Mouse (Mus musculus) megakaryocyte, adult 5-6 weeks (primary cell): ENCODE measurements around the gene Sec61b. TPM values are rescaled to one million over a fixed set of nuclear protein-coding genes. Genes with fewer than 3 reads are reported as not detected.

Experiments used
- ATAC-seq: 2 replicates; pipeline ENCODE4 v1.8.0; 2016; ENCODE audit warnings: mild to moderate bottlenecking, inconsistent platforms; ENCODE audit not compliant: poor library complexity, severe bottlenecking
- total RNA-seq, 2 experiments: library from RNA; stranded (forward) in 1 of 2; stranded (reverse) in 1 of 2; fragments of 153-499, 151-499 nt in 1 of 2; fragments of 221-1000, 200-1000 nt in 1 of 2; gene quantifications; 2 replicates each; pipeline versions ENCODE4 v1.2.3 to v1.2.4; 2015 to 2017

Sec61b gene
- total RNA-seq (2015) (382 and 449 TPM in 2 replicates), total RNA-seq (2017) (285 and 302 TPM in 2 replicates)

DNA sequence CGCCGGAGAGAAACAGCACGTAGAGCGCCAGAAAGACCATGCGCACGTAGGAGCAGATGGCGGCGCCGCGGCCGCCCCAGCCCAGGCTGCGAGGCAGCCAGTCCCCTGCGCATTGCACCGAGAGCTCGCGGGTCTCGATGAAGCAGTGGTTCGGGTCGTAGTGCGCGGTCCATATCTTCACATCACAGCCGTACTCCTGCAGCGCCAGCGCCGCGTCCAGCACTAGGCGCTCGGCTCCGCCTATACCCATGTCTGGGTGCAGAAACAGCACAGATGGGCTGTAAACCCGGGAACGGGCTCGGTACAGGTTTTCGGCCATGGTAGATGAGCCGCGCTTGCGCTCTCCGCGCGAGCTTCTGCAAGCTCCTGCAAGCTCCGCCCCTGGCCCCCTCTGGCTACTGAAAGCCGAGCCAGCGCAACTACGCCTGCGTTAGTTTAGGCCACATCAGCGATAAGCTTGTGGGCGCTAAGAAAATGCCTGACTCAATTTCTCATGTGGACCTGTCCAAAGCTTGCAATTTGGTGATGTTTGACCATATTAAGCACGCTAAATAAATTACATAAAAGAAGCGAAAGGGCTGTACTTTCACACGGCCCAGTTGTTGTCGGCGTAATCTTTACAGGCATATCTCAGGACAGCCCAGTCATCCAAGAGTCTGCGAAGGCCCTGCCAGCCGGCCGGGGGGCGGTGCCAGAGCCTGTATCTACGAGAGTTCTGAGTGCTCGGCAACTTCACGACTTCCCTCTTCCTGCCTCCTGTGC lies at the start of gene Sec61b, which contains the start of gene Alg2:
TSS of gene Sec61b (plus strand) at position 691 of the 762 bp plus-strand sequence.
TSS of gene Alg2 (minus strand) at position 366 of the 762 bp plus-strand sequence.
- ATAC-seq, result peak; percentile 91

- no peak for ATAC-seq
These were observed 49.1 kb upstream of the Sec61b start for GRCm38 (mm10) chr4:47425247-47425830.

GRCm38 (mm10) chr4:47427606-47428005 lies 46.9 kb upstream of the Sec61b start:
- ATAC-seq, result no peak

DNA sequence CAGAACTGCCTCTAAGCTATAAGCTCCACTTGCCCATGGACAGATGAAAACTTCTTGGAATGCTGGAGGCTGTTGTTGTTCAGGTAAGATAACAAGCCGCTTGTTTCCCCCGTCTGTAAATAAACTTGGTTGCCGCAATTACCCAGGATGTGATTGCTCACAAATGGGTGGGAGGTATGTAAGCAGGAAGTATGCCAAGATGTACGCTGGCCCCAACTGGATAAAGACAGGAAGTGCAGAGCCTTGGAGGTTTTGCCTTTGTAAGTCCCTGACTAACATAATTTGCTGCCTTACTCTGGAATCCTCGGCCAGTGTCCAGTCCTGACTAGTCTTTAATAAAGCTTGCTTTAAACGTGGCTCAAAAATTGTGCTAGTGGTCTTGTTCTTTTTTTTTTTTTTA lies 43.9 kb upstream of the Sec61b start:
- peak; percentile 60 for ATAC-seq

DNA sequence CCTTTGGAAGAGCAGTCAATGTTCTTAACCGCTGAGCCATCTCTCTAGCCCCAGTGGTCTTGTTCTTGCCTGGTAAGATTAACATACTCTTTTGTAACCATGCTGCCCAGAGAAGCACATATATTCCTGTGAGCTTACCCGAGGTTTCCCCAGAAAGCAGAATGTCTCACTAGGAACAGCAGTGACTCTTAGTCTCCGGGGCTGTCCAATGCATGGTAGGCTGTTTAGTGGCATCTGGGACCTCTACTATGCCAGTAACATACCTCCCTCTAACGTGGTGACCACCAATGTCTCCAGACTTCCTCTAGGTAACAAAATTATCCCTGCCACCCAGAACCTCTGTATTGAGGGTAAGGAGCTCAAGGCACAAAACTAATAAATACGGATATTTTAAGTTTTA lies 43.4 kb upstream of the Sec61b start:
- ATAC-seq, result no peak

- ATAC-seq, result no peak
These were observed 41.7 kb upstream of the Sec61b start for GRCm38 (mm10) chr4:47432766-47433165.

DNA sequence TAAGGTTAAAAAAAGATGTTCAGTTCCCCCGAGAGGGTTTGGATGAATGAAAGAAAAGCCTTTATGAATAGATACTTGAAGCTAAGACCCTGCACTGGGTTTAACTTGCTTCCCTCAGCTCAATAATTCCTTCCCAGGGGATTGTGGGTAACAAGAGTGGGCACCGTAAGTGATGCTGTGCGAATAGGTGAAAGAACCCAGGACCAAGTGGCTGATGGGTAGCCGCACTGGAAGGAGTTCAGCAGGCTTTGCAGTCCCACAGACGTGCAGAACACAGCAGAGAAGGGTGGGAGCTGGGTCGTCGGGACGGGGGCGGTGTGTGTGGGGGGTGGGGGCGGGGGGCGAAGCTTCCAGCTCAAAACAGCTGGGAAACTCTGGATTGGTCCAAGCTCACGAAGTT lies 39.3 kb upstream of the Sec61b start:
- ATAC-seq, result no peak

- no peak for ATAC-seq
These were observed 38.7 kb upstream of the Sec61b start for GRCm38 (mm10) chr4:47435566-47436360.

- ATAC-seq, result peak; percentile 98
These were observed 36.8 kb upstream of the Sec61b start for GRCm38 (mm10) chr4:47437365-47438340.

DNA sequence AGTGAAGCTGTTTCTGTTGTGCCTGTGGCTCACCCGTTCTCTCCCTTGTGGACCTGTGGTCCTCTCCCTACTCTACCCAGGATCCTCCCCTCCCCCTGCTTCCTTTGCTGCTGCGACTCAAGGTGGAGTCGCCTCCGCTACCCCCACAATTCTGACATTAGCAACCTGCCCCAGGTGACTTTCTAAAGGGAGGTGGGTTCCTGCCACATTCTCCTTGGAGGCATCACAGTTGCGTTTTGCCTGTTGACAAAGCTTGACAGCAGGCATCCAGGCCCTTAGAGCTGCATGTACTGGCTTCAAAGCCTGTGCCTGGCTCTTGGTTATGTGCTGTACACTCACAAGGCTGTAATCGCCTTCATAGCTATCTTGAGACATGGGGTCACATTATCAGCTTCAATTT lies 35.5 kb upstream of the Sec61b start:
- ATAC-seq, result no peak

GRCm38 (mm10) chr4:47440951-47441350 lies 33.5 kb upstream of the Sec61b start:
- ATAC-seq, result no peak

DNA sequence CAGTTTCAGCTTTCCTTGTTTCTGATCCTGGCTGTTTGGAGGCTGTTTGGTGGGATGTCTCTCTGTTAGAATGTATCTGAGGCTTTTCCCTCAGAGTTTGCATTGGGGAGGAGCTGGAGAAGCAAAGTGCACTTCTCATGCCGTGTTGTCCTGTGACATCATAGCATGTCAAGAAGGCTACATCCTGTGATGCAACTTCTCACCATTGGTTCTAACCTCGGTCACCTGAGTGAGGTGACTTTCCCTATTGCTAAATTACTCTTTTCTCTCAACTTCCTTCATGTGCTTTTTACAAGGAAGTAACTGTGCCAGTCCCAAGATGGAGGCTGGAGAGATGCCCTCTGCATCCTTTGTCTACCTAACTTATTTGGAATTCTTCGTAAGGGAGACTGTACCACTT lies 25.9 kb upstream of the Sec61b start:
- ATAC-seq, result peak; percentile 89

DNA sequence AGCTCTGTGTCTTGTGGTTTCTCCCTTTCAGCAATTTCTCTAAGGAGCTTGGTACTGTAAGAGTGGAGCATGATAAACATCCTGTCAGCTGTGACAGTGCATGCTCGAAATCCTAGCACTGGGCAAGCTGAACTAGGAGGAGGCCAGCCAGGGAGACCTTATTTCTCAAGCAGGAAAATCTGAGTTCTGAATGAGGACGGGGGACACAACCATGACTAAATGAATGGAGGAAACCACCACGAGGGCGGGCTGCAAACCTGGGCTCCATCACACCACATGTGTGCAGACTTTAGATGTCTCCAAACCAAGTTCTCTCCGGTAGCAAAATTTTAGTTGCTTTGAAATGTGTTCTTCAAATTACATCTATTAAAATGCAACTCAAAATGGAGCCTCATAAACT lies 25.3 kb upstream of the Sec61b start:
- no peak for ATAC-seq

- ATAC-seq, result no peak
These were observed 24.6 kb upstream of the Sec61b start for GRCm38 (mm10) chr4:47449586-47450522.

- ATAC-seq, result no peak
These were observed 7.3 kb upstream of the Sec61b start for GRCm38 (mm10) chr4:47467196-47467595.

GRCm38 (mm10) chr4:47473586-47473967 lies 881 bp upstream of the Sec61b start:
- ATAC-seq, result peak; percentile 3

- ATAC-seq, result no peak; the same call in 1 of the 2 replicates
These were observed 529 bp downstream of the Sec61b start for GRCm38 (mm10) chr4:47474730-47475643.

DNA sequence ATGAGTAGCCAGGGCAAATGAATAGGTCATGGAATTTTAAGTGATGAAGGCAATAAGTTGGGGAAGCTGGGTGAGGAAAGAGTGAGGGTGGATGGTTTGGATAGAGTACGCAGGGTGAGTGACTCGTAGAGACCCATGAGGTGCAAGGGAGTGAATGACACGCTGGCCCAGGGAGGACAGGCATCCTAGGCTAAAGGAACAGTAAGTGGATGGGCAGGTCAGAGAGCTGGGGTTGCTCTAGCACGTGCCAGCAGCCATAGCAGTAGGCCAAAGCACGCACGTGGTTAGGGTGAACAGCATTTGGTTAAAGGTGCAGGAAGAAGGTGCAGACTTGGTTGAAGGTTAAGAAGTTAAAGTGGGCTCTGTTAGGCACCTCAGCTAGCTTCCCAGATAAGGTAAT lies 3.1 kb downstream of the Sec61b start:
- no peak for ATAC-seq
